Mouse (Mus musculus) heart, embryonic 13.5 days (tissue): ENCODE results near the gene Cox19. TPM values are rescaled to one million over a fixed set of nuclear protein-coding genes. Genes with fewer than 3 reads are reported as not detected.

Experiments
- ATAC-seq: fragments of 200-750 bp; cut with Nextera tagmentation; 2 replicates; pipeline ENCODE4 v1.8.0; 2017; ENCODE audit warnings: moderate TSS enrichment; ENCODE audit not compliant: insufficient number of reproducible peaks, low FRiP score, low TSS enrichment; ENCODE audit errors: extremely low read depth
- H3K27ac ChIP-seq: fragments of 300-500 bp; sonication (generic); replicated peaks from 2 replicates; pipeline ENCODE4 v1.5.1; 2015; ENCODE audit warnings: moderate library complexity, mild to moderate bottlenecking, inconsistent platforms
- H3K27me3 ChIP-seq: fragments of 300-500 bp; sonication (generic); replicated peaks from 2 replicates; pipeline ENCODE4 v1.6.1; 2015; ENCODE audit warnings: mild to moderate bottlenecking, inconsistent platforms
- H3K36me3 ChIP-seq: fragments of 300-500 bp; sonication (generic); 2 replicates; pipeline ENCODE4 v1.6.1; 2015; ENCODE audit warnings: mild to moderate bottlenecking, inconsistent platforms
- H3K4me1 ChIP-seq: fragments of 300-500 bp; sonication (generic); 2 replicates; pipeline ENCODE4 v1.6.1; 2015; ENCODE audit warnings: inconsistent platforms
- H3K4me2 ChIP-seq: fragments of 300-500 bp; sonication (generic); 2 replicates; pipeline ENCODE4 v1.6.1; 2015; ENCODE audit warnings: inconsistent platforms, mild to moderate bottlenecking, moderate library complexity
- H3K4me3 ChIP-seq: fragments of 300-500 bp; sonication (generic); 2 replicates; pipeline ENCODE4 v1.5.1; 2015; ENCODE audit warnings: moderate library complexity, mild to moderate bottlenecking, inconsistent platforms
- H3K9ac ChIP-seq: fragments of 300-500 bp; sonication (generic); 2 replicates; pipeline ENCODE4 v1.6.1; 2015; ENCODE audit warnings: inconsistent platforms, mild to moderate bottlenecking, moderate library complexity
- H3K9me3 ChIP-seq: fragments of 300-500 bp; sonication (generic); 2 replicates; pipeline ENCODE4 v1.6.1; 2016; ENCODE audit warnings: inconsistent platforms
- WGBS: fragments of 180-500 bp; shearing (Covaris S2); methylation state at CpG from one replicate; pipeline ENCODE4 v1.1.7; 2015; ENCODE audit warnings: mixed read lengths; 5-methylcytosine and 5-hydroxymethylcytosine counted together
- polyA plus RNA-seq: library from polyadenylated mRNA; unstranded; fragments of >200 nt; fragmentation: Nextera tagmentation; extraction: Ambion mirVana; gene quantifications from 2 replicates; pipeline ENCODE4 v1.2.1, GENCODE M21; 2015

The Cox19 gene
- polyA plus RNA-seq, 1 experiment from 2014 or later, result 68.4 TPM

DNA sequence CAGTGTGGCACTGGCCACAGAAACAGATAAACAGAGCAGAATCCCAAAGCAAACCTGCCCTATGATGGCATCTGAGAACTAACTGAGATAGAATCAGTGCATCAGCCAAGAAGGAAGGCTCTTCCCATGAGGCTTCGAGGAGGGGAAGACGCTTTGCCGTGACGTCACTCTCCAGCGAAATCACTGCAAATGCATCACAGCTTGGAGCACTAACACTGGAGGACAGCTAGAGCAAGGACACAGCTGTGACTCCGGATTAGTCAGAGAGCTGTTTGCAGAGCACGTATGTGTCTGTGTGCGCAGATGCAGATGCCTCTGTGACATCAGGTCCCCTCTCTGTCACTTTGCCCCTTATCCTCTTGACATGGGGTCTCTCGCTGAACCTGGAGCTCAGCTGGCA is 39.4 kb downstream of the Cox19 start:
- Histone ChIP-seq H3K36me3 (no peaks in the 10 kb centered on the region), H3K4me3 (no peak overlapping the region), H3K27me3 (no peaks in the 10 kb centered on the region), H3K4me1 (no peaks in the 10 kb centered on the region), H3K4me2 (no peak overlapping the region), H3K27ac (no peak overlapping the region), H3K9ac (no peak overlapping the region), H3K9me3 (0 out of 2 replicates have a peak, but pooled peaks cover 3% of the 10 kb centered on the region)
- ATAC-seq, result no peak
- 80% methylated on average over 9 of the region's 9 CpGs for WGBS

- H3K9me3 ChIP-seq, result 0 out of 2 replicates have a peak, but pooled peaks cover 3% of the 10 kb centered on the region
- H3K9ac ChIP-seq, result no peak overlapping the region
- H3K4me1 ChIP-seq, result no peaks in the 10 kb centered on the region
- H3K4me2 ChIP-seq, result no peak overlapping the region
- no peak overlapping the region for H3K4me3 ChIP-seq
- no peak overlapping the region for H3K27ac ChIP-seq
- no peaks in the 10 kb centered on the region for H3K36me3 ChIP-seq
- H3K27me3 ChIP-seq, result no peaks in the 10 kb centered on the region
- no peak for ATAC-seq
- WGBS, result 85% methylated on average over 4 of the region's 4 CpGs
Observed at GRCm38 (mm10) chr5:139310477-139310876, 40.7 kb downstream of the Cox19 start.

DNA sequence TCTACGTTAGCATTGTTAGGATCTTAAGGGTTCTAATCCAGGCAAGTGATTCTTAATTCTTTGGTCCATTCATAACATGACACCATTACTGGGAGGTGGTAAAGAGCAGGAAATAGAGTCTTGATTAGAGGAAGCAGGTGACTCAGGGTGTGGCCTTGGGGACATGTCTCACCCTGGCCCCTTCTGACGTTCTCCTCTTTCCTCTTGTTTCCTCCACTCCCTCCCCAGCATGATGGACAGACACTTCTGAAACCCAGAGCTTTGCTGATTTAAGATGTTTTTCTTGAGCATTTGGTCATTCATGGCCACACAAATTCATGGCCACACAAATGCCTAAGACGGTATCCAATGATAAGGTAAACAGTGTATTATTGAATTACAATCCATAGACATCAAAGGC is 41.3 kb downstream of the Cox19 start:
- H3K4me2 ChIP-seq, result no peak overlapping the region
- H3K4me1 ChIP-seq, result no peaks in the 10 kb centered on the region
- H3K9me3 ChIP-seq, result 0 out of 2 replicates have a peak, but pooled peaks cover 3% of the 10 kb centered on the region
- no peaks in the 10 kb centered on the region for H3K36me3 ChIP-seq
- no peak overlapping the region for H3K9ac ChIP-seq
- H3K27ac ChIP-seq, result no peak overlapping the region
- ATAC-seq, result no peak
- WGBS, result 63% methylated on average over 3 of the region's 3 CpGs
- H3K27me3 ChIP-seq, result no peaks in the 10 kb centered on the region
- H3K4me3 ChIP-seq, result no peak overlapping the region

DNA sequence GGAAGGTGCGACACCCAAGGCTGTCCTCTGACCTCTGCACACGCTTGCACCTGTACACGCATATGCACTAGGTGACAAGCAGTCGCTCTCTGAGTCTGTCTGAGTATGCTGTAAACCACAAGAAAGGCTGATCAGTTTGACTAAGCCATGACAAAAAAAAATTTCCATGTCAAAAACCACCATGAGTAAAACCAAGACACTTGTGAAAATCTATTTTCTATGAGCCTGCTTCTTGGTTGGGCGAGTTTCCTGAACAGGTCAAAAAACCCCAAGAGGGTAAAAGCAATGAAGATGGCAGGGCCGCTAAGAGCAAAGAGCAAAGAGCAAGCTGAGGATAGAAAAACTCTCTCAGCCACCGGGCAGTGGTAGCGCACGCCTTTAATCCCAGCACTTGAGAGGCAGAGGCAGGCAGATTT is 47.6 kb downstream of the Cox19 start:
- ATAC-seq, result no peak
- Histone ChIP-seq H3K4me1 (no peaks in the 10 kb centered on the region), H3K36me3 (no peaks in the 10 kb centered on the region), H3K27ac (no peak overlapping the region), H3K27me3 (0 out of 2 replicates have a peak, but pooled peaks cover 7% of the 10 kb centered on the region), H3K9ac (no peak overlapping the region), H3K4me3 (no peak overlapping the region), H3K4me2 (no peak overlapping the region), H3K9me3 (no peaks in the 10 kb centered on the region)
- 81% methylated on average over 9 of the region's 9 CpGs for WGBS

GRCm38 (mm10) chr5:139302101-139302500 is 49.1 kb downstream of the Cox19 start:
- Histone ChIP-seq H3K4me2 (no peak overlapping the region), H3K27ac (no peak overlapping the region), H3K4me1 (no peaks in the 10 kb centered on the region), H3K4me3 (no peak overlapping the region), H3K36me3 (no peaks in the 10 kb centered on the region), H3K27me3 (0 out of 2 replicates have a peak, but pooled peaks cover 7% of the 10 kb centered on the region), H3K9me3 (no peaks in the 10 kb centered on the region), H3K9ac (no peak overlapping the region)
- ATAC-seq, result no peak
- WGBS, result 73% methylated on average over 6 of the region's 6 CpGs

- no peak for ATAC-seq
- Histone ChIP-seq H3K9me3 (no peaks in the 10 kb centered on the region), H3K36me3 (no peaks in the 10 kb centered on the region), H3K4me2 (no peak overlapping the region), H3K27ac (no peak overlapping the region), H3K4me1 (no peaks in the 10 kb centered on the region), H3K4me3 (no peak overlapping the region), H3K9ac (no peak overlapping the region), H3K27me3 (0 out of 2 replicates have a peak, but pooled peaks cover 7% of the 10 kb centered on the region)
- 77% methylated on average over 5 of the region's 5 CpGs for WGBS
Observed at GRCm38 (mm10) chr5:139297745-139298144, 53.5 kb downstream of the Cox19 start.

GRCm38 (mm10) chr5:139297092-139297491 is 54.1 kb downstream of the Cox19 start:
- no peak overlapping the region for H3K27ac ChIP-seq
- ATAC-seq, result no peak
- no peaks in the 10 kb centered on the region for H3K9me3 ChIP-seq
- no peaks in the 10 kb centered on the region; the same call in 1 of the 2 replicates for H3K4me1 ChIP-seq
- H3K27me3 ChIP-seq, result 0 out of 2 replicates have a peak, but pooled peaks cover 7% of the 10 kb centered on the region
- 87% methylated on average over 10 of the region's 10 CpGs for whole genome bisulfite sequencing
- no peak overlapping the region for H3K4me3 ChIP-seq
- no peak overlapping the region for H3K4me2 ChIP-seq
- H3K36me3 ChIP-seq, result no peaks in the 10 kb centered on the region
- no peak overlapping the region for H3K9ac ChIP-seq

DNA sequence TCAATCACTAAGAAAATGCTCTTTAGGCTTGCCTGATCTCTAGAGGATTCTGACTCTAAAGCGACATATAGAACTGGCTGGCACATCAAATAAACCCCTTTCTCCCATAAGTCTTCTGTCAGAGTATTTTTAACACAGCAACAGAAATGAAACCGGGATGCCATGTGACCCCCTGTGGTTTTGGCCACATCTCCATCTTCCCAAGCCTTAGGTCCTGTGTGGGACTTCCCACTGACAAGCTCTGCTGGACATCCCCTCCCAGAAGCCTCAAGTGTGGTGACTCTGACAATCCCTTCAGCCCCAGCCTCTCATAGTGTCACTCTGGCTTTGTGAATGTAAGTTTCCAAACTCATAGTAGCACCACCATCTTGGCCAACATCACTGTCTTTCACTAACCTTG is 57.1 kb downstream of the Cox19 start:
- H3K36me3 ChIP-seq, result no peaks in the 10 kb centered on the region
- no peaks in the 10 kb centered on the region for H3K27me3 ChIP-seq
- H3K27ac ChIP-seq, result no peak overlapping the region
- WGBS, result 60% methylated on average over 2 of the region's 2 CpGs
- no peak for ATAC-seq
- no peaks in the 10 kb centered on the region; the same call in 1 of the 2 replicates for H3K4me1 ChIP-seq
- H3K4me2 ChIP-seq, result no peak overlapping the region
- no peak overlapping the region for H3K4me3 ChIP-seq
- H3K9me3 ChIP-seq, result no peaks in the 10 kb centered on the region
- no peak overlapping the region for H3K9ac ChIP-seq

- H3K4me3 ChIP-seq, result no peak overlapping the region
- WGBS, result 68% methylated on average over 6 of the region's 6 CpGs
- H3K4me1 ChIP-seq, result peaks cover 2% of the 10 kb centered on the region; the same call in 1 of the 2 replicates
- H3K27me3 ChIP-seq, result no peaks in the 10 kb centered on the region
- ATAC-seq, result no peak
- H3K36me3 ChIP-seq, result no peaks in the 10 kb centered on the region
- H3K4me2 ChIP-seq, result no peak overlapping the region
- no peak overlapping the region for H3K9ac ChIP-seq
- no peak overlapping the region for H3K27ac ChIP-seq
- no peaks in the 10 kb centered on the region for H3K9me3 ChIP-seq
Observed at GRCm38 (mm10) chr5:139291811-139292560, 59.2 kb downstream of the Cox19 start.

DNA sequence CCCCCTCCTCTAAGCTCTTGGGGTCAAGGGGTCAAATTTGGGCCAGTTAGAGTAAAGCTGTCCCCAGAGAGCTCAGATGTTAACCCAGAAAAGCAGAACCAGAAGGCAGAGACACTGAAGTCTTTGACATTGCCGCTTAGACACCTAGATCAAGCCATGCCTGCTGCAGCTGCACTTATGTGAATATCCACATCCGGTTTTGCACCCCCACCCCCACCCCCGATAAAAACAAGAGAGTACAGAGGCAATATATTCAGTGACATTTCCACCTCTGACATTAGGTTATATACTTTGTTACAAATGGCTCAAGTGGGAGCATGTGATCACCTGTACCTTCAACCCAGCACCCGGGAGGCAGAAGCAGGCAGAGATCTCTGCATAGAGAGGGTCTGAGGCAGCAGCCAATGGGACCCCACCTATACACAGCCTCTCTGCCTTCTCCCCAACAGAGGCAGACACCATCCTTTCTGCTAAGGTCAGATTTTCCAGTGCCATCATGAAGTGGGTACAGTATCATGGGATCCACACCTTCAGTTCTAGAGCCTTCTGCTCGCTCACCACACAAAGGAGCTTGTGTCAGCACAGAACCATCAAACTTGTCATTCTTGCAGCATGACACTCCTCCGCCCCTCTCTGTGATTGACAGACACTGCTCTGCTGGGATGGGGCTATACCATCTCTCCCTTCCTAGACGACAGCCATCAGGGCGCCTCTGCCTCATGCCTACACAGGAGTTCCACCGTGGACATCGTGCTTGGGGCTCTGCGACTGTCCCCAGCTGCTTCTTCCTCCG is 60.6 kb downstream of the Cox19 start:
- 78% methylated on average over 12 of the region's 12 CpGs for WGBS
- Histone ChIP-seq H3K9ac (no peak overlapping the region), H3K9me3 (no peaks in the 10 kb centered on the region), H3K27ac (no peak overlapping the region), H3K4me1 (peaks cover 15% of the 10 kb centered on the region), H3K27me3 (no peaks in the 10 kb centered on the region), H3K4me3 (no peak overlapping the region), H3K36me3 (no peaks in the 10 kb centered on the region), H3K4me2 (no peak overlapping the region)
- no peak for ATAC-seq

GRCm38 (mm10) chr5:139288591-139288990 is 62.6 kb downstream of the Cox19 start:
- Histone ChIP-seq H3K36me3 (no peaks in the 10 kb centered on the region), H3K9ac (no peak overlapping the region), H3K27me3 (no peaks in the 10 kb centered on the region), H3K4me2 (no peak overlapping the region), H3K4me3 (no peak overlapping the region), H3K27ac (no peak overlapping the region), H3K9me3 (no peaks in the 10 kb centered on the region), H3K4me1 (peaks cover 21% of the 10 kb centered on the region)
- no peak for ATAC-seq
- WGBS, result 76% methylated on average over 4 of the region's 4 CpGs
